Mouse (Mus musculus): ENCODE measurements around the gene Tmem203.

DNA sequence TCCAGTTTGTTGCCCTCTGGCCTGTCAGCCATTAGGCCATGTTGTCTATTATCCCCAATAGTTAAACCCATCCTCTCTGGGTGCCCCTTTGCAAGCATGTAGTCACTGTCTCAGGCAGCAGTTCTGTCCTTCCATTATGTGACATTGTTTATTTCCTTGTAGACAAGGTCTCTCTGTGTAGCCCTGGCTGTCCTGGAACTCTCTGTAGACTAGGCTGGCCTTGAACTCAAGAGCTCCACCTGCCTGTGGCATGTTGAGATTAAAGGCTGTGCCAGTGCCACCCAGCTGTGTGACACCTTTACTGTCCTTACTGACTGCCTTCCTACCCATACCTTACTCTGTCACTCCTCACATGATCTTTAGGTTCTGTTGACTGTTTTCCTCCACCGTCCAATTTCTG lies 2.9 kb upstream of the Tmem203 start:
- TF ChIP-seq POLR2A (IDR thresholded peaks at IDR 0.05; ENCODE audit: low read depth, low read length) (no peak), CTCF (conservative IDR thresholded peaks at IDR 0.05; ENCODE audit: insufficient read depth, insufficient read length, low read depth, low read length) (peak; percentile 65)

All from kidney, adult 2 months (tissue).